Mouse (Mus musculus) midbrain, embryonic 12.5 days (tissue): ENCODE data around the gene Fam241b. TPM values are rescaled to one million over a fixed set of nuclear protein-coding genes. Genes with fewer than 3 reads are reported as not detected.
A peak's percentile ranks its signal among the peaks of the same experiment; 100 is the strongest.

Experiments
- ATAC-seq: fragments of 200-750 bp; cut with Nextera tagmentation; 2 replicates; pipeline ENCODE4 v1.8.0; 2017; ENCODE audit warnings: low read depth, moderate TSS enrichment, moderate library complexity; ENCODE audit not compliant: low FRiP score
- H3K27ac ChIP-seq: fragments of 300-500 bp; sonication (generic); replicated peaks from 2 replicates; pipeline ENCODE4 v1.5.1; 2016; ENCODE audit warnings: mild to moderate bottlenecking
- H3K27me3 ChIP-seq: fragments of 300-500 bp; sonication (generic); 2 replicates; pipeline ENCODE4 v1.6.1; 2016; ENCODE audit warnings: mild to moderate bottlenecking
- H3K36me3 ChIP-seq: fragments of 300-500 bp; sonication (generic); 2 replicates; pipeline ENCODE4 v1.6.1; 2016
- H3K4me1 ChIP-seq: fragments of 300-500 bp; sonication (generic); 2 replicates; pipeline ENCODE4 v1.6.1; 2016
- H3K4me2 ChIP-seq: fragments of 300-500 bp; sonication (generic); replicated peaks from 2 replicates; pipeline ENCODE4 v1.6.1; 2016; ENCODE audit warnings: mild to moderate bottlenecking, moderate library complexity
- H3K4me3 ChIP-seq: fragments of 300-500 bp; sonication (generic); 2 replicates; pipeline ENCODE4 v1.5.1; 2016; ENCODE audit warnings: mild to moderate bottlenecking
- H3K9ac ChIP-seq: fragments of 300-500 bp; sonication (generic); replicated peaks from 2 replicates; pipeline ENCODE4 v1.6.1; 2016; ENCODE audit warnings: mild to moderate bottlenecking, moderate library complexity
- H3K9me3 ChIP-seq: fragments of 300-500 bp; sonication (generic); 2 replicates; pipeline ENCODE4 v1.6.1; 2016; ENCODE audit warnings: mild to moderate bottlenecking
- WGBS: fragments of 180-500 bp; shearing (Covaris S2); methylation state at CpG from one replicate; pipeline ENCODE4 v1.1.7; 2016; 5-methylcytosine and 5-hydroxymethylcytosine counted together
- polyA plus RNA-seq: library from polyadenylated mRNA; unstranded; fragments of >200 nt; fragmentation: Nextera tagmentation; extraction: Ambion mirVana; gene quantifications from 2 replicates; pipeline ENCODE4 v1.2.1, GENCODE M21; 2016

The Fam241b gene
- polyA plus RNA-seq, 1 experiment from 2014 or later: 41.6 TPM

GRCm38 (mm10) chr10:62172841-62173553 is 29.3 kb upstream of the Fam241b start:
- WGBS: 1% methylated on average over 9 of the region's 9 CpGs
- no peaks in the 10 kb centered on the region for H3K9me3 ChIP-seq
- H3K4me2 ChIP-seq: peak overlapping the region; percentile 21
- H3K27me3 ChIP-seq: peaks cover 81% of the 10 kb centered on the region
- H3K4me1 ChIP-seq: peaks cover 26% of the 10 kb centered on the region
- H3K9ac ChIP-seq: no peak overlapping the region; the same call in 1 of the 2 replicates
- H3K27ac ChIP-seq: no peak overlapping the region
- H3K4me3 ChIP-seq: no peak overlapping the region
- ATAC-seq: peak; percentile 81
- H3K36me3 ChIP-seq: no peaks in the 10 kb centered on the region

GRCm38 (mm10) chr10:62162410-62162809 is 18.7 kb upstream of the Fam241b start:
- ATAC-seq: no peak
- Histone ChIP-seq H3K9me3 (peaks cover 2% of the 10 kb centered on the region; the same call in 1 of the 2 replicates), H3K27ac (no peak overlapping the region), H3K4me3 (no peak overlapping the region), H3K4me2 (no peak overlapping the region), H3K4me1 (0 out of 2 replicates have a peak, but pooled peaks cover 3% of the 10 kb centered on the region), H3K27me3 (peaks cover 7% of the 10 kb centered on the region), H3K36me3 (no peaks in the 10 kb centered on the region), H3K9ac (no peak overlapping the region)
- 64% methylated on average over 10 of the region's 10 CpGs for WGBS

GRCm38 (mm10) chr10:62149929-62150328 is 6.2 kb upstream of the Fam241b start:
- H3K4me1 ChIP-seq: peaks cover 7% of the 10 kb centered on the region; the same call in 1 of the 2 replicates
- no peak overlapping the region for H3K4me2 ChIP-seq
- WGBS: 11% methylated on average over 7 of the region's 7 CpGs
- H3K4me3 ChIP-seq: no peak overlapping the region
- ATAC-seq: peak; percentile 4; the same call in 1 of the 2 replicates
- H3K36me3 ChIP-seq: no peaks in the 10 kb centered on the region
- H3K9ac ChIP-seq: no peak overlapping the region
- H3K27ac ChIP-seq: no peak overlapping the region
- H3K9me3 ChIP-seq: no peaks in the 10 kb centered on the region
- peaks cover 54% of the 10 kb centered on the region for H3K27me3 ChIP-seq

GRCm38 (mm10) chr10:62147466-62148248 is 3.9 kb upstream of the Fam241b start:
- no peak for ATAC-seq
- H3K27ac ChIP-seq: no peak overlapping the region
- 51% methylated on average over 12 of the region's 12 CpGs for WGBS
- H3K9me3 ChIP-seq: no peaks in the 10 kb centered on the region
- H3K4me1 ChIP-seq: peaks cover 7% of the 10 kb centered on the region; the same call in 1 of the 2 replicates
- H3K36me3 ChIP-seq: no peaks in the 10 kb centered on the region
- no peak overlapping the region for H3K4me2 ChIP-seq
- H3K9ac ChIP-seq: no peak overlapping the region
- H3K27me3 ChIP-seq: peaks cover 59% of the 10 kb centered on the region
- no peak overlapping the region for H3K4me3 ChIP-seq

- Histone ChIP-seq H3K27ac (no peak overlapping the region), H3K4me1 (peaks cover 7% of the 10 kb centered on the region; the same call in 1 of the 2 replicates), H3K9me3 (no peaks in the 10 kb centered on the region), H3K4me2 (no peak overlapping the region), H3K36me3 (no peaks in the 10 kb centered on the region), H3K27me3 (peaks cover 48% of the 10 kb centered on the region), H3K4me3 (no peak overlapping the region), H3K9ac (no peak overlapping the region)
- WGBS: 54% methylated on average over 5 of the region's 5 CpGs
- no peak for ATAC-seq
Measured at GRCm38 (mm10) chr10:62145957-62146356, 2.2 kb upstream of the Fam241b start.

- WGBS: 23% methylated on average over 3 of the region's 3 CpGs
- no peak overlapping the region for H3K4me2 ChIP-seq
- no peak overlapping the region for H3K4me3 ChIP-seq
- H3K36me3 ChIP-seq: no peaks in the 10 kb centered on the region
- peaks cover 65% of the 10 kb centered on the region for H3K27me3 ChIP-seq
- H3K27ac ChIP-seq: no peak overlapping the region
- ATAC-seq: no peak
- 0 out of 2 replicates have a peak, but pooled peaks cover 11% of the 10 kb centered on the region for H3K4me1 ChIP-seq
- no peak overlapping the region for H3K9ac ChIP-seq
- no peaks in the 10 kb centered on the region for H3K9me3 ChIP-seq
Measured at GRCm38 (mm10) chr10:62138040-62138439, 5.7 kb downstream of the Fam241b start.

GRCm38 (mm10) chr10:62137150-62137549 is 6.6 kb downstream of the Fam241b start:
- Histone ChIP-seq H3K9me3 (no peaks in the 10 kb centered on the region), H3K4me1 (peaks cover 15% of the 10 kb centered on the region), H3K27me3 (peaks cover 74% of the 10 kb centered on the region), H3K36me3 (no peaks in the 10 kb centered on the region), H3K4me3 (no peak overlapping the region), H3K4me2 (no peak overlapping the region), H3K27ac (no peak overlapping the region), H3K9ac (no peak overlapping the region)
- WGBS: 6% methylated on average over 4 of the region's 4 CpGs
- ATAC-seq: no peak

- Histone ChIP-seq H3K4me1 (peaks cover 15% of the 10 kb centered on the region), H3K4me2 (no peak overlapping the region), H3K4me3 (no peak overlapping the region), H3K9ac (no peak overlapping the region), H3K36me3 (no peaks in the 10 kb centered on the region), H3K27me3 (peaks cover 85% of the 10 kb centered on the region), H3K9me3 (no peaks in the 10 kb centered on the region), H3K27ac (no peak overlapping the region)
- WGBS: 3% methylated on average over 8 of the region's 8 CpGs
- ATAC-seq: no peak
Measured at GRCm38 (mm10) chr10:62135696-62136470, 7.8 kb downstream of the Fam241b start.

GRCm38 (mm10) chr10:62132691-62133281 is 10.9 kb downstream of the Fam241b start, which contains the start of gene Neurog3:
Gene Neurog3, plus strand, starts transcription at chr10:62133090.
- WGBS: 1% methylated on average over 29 of the region's 29 CpGs
- H3K9me3 ChIP-seq: no peaks in the 10 kb centered on the region
- peaks cover 18% of the 10 kb centered on the region for H3K4me1 ChIP-seq
- no peaks in the 10 kb centered on the region for H3K36me3 ChIP-seq
- H3K4me3 ChIP-seq: peak within 1 kb of the TSS; percentile 30
- no peak within 1 kb of the TSS for H3K27ac ChIP-seq
- peak within 1 kb of the TSS; percentile 52 for H3K4me2 ChIP-seq
- no peak for ATAC-seq
- peaks cover 99% of the 10 kb centered on the region for H3K27me3 ChIP-seq
- no peak within 1 kb of the TSS for H3K9ac ChIP-seq

- Histone ChIP-seq H3K9ac (no peak overlapping the region), H3K4me1 (peaks cover 10% of the 10 kb centered on the region), H3K27me3 (peaks cover 69% of the 10 kb centered on the region), H3K4me3 (no peak overlapping the region), H3K36me3 (no peaks in the 10 kb centered on the region), H3K27ac (no peak overlapping the region), H3K4me2 (no peak overlapping the region), H3K9me3 (no peaks in the 10 kb centered on the region)
- no peak for ATAC-seq
- 2% methylated on average over 30 of the region's 32 CpGs for WGBS
Measured at GRCm38 (mm10) chr10:62128316-62128951, 15.3 kb downstream of the Fam241b start.

GRCm38 (mm10) chr10:62127711-62128231 is 15.9 kb downstream of the Fam241b start:
- Histone ChIP-seq H3K4me1 (peaks cover 5% of the 10 kb centered on the region), H3K4me2 (no peak overlapping the region), H3K9me3 (no peaks in the 10 kb centered on the region), H3K9ac (no peak overlapping the region), H3K27ac (no peak overlapping the region), H3K4me3 (no peak overlapping the region), H3K36me3 (no peaks in the 10 kb centered on the region), H3K27me3 (peaks cover 62% of the 10 kb centered on the region)
- WGBS: 36% methylated on average over 21 of the region's 21 CpGs
- ATAC-seq: no peak
